Mouse (Mus musculus): ENCODE data around the gene 2510039O18Rik. TPM values are rescaled to one million over a fixed set of nuclear protein-coding genes. Genes with fewer than 3 reads are reported as not detected.
A peak's percentile ranks its signal among the peaks of the same experiment; 100 is the strongest.

The 2510039O18Rik gene
- polyA plus RNA-seq, 1 experiment from 2014 or later, result 12.8 TPM

DNA sequence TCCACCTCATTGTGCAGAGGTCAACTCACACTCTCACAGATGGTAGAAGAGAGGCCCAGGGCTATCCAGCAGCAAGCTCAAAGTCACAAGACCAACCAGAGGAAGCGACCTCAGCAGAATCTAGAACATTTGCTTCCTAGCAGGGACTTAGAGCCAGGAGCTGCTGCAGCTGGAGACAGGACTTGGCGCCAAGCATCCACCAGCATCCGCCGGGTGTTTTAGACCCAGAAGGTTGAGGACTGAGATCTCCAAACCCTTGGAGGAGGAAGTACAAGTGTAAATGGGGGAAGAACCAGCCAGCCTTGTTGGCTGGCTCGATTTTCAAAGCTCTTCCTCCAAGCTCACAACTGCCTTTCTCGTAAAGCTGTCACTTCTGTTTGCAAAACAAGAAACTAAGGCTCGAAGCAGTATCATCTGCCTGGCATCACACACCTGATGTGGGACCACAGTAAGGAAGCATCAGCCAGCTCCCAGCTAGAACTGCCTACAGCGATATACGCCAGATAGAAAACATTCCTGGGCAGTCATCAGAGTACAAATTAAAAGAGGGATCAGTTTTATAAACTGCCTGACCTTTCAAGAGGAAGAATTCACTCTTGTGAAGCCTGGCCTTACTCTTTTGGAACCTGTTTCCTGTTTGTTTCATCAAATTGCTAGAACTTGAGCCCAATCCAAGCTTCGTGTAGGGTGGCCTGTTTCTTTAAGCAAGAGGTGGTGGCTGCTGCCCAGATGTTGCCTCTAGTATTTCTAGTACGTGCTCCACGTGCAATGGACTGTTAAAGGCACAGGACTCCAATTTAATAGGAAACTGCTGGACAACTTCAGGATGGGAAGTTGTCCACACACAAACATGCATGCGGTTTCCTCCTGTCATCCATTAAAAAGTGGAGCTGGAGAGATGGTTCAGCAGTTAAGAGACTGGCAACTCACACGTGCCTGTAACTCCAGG is 2.3 kb upstream of the 2510039O18Rik start:
- no peak overlapping the region for H3K9ac ChIP-seq
- no peak overlapping the region for H3K4me3 ChIP-seq
- WGBS, result 79% methylated on average over 14 of the region's 14 CpGs
- no peak overlapping the region for H3K27ac ChIP-seq
- 0 out of 2 replicates have a peak, but pooled peaks cover under 1% of the 10 kb centered on the region for H3K36me3 ChIP-seq (replicated peaks)
- H3K4me2 ChIP-seq, result no peak overlapping the region
- no peak for ATAC-seq (replicated peaks)
- no peaks in the 10 kb centered on the region for H3K27me3 ChIP-seq (replicated peaks)
- H3K4me1 ChIP-seq, result peaks cover 38% of the 10 kb centered on the region
- no peaks in the 10 kb centered on the region for H3K9me3 ChIP-seq

DNA sequence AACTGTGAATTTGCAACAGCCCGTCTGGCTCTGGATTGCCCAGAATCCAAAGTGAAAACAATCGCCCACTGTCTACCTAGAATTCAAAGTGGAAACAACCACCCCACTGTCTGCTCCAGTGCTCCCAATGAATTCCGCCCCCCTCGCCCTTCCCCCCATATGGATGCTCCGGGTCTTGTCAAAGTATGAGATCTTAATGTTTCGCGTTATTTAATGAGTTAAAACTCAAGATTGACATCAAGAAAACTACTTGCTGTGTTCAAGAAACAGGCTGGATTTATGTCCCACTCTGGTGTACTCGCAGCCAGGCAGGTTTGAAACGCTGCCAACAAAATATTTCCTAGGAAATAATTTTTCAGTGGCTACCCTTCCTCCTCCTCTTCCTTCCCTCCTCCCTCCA is 584 bp upstream of the 2510039O18Rik start:
- 42% methylated on average over 9 of the region's 9 CpGs for WGBS
- Histone ChIP-seq H3K4me2 (peak overlapping the region; percentile 97), H3K9me3 (no peaks in the 10 kb centered on the region), H3K27ac (peak overlapping the region; percentile 77), H3K36me3 (replicated peaks) (peaks cover 16% of the 10 kb centered on the region), H3K4me1 (peaks cover 40% of the 10 kb centered on the region), H3K9ac (no peak overlapping the region), H3K4me3 (peak overlapping the region; percentile 72), H3K27me3 (replicated peaks) (no peaks in the 10 kb centered on the region)
- peak; percentile 10 for ATAC-seq (replicated peaks)

DNA sequence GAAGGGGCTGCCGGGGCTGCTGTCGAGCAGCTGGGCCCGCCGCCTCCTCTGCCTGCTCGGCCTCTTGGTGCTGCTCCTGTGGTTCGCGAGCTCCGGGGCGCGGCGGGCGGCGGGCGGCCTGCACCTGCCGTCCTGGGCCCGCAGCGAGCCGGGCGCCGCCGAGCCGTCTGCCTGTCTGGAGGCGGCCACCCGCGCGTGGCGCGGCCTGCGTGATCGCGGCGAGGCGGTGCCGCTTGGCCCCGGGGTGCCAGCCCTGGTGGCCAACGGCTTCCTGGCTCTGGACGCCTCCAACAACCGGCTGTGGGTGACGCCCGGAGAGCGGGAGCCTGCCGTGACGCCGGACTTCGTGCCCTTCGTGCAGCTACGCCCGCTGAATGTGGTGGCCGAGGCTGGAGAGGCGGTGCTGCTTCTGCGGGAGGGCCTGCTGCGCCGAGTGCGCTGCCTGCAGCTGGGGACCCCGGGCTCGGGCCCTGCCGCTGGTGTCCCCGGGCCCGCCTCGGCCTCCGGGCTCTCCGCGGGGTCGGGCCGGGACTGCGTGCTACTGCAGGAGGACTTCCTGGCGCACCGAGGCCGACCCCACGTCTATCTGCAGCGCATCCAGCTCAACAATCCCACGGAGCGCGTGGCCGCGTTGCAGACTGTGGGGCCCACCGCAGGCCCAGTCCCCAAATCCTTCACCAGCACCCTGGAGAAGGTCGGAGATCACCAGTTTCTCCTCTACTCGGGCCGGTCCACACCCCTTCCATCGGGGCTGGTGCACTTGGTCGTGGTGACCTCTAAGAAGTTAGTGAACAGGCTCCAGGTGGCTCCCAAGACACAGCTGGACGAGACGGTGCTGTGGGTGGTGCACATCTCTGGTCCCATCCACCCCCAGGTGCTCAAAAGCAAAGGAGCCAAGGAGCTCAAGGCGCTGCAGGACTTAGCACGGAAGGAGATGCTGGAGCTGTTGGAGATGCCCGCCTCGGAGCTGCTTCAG is 638 bp downstream of the 2510039O18Rik start:
- H3K27me3 ChIP-seq (replicated peaks), result no peaks in the 10 kb centered on the region
- peak; percentile 64 for ATAC-seq (replicated peaks)
- H3K4me2 ChIP-seq, result peak overlapping the region; percentile 97
- H3K4me1 ChIP-seq, result peaks cover 39% of the 10 kb centered on the region
- H3K9ac ChIP-seq, result peak overlapping the region; percentile 79
- H3K9me3 ChIP-seq, result no peaks in the 10 kb centered on the region
- peak overlapping the region; percentile 72 for H3K4me3 ChIP-seq
- H3K36me3 ChIP-seq (replicated peaks), result peaks cover 26% of the 10 kb centered on the region
- peak overlapping the region; percentile 77; the same call in 1 of the 2 replicates for H3K27ac ChIP-seq
- WGBS, result 7% methylated on average over 80 of the region's 88 CpGs

DNA sequence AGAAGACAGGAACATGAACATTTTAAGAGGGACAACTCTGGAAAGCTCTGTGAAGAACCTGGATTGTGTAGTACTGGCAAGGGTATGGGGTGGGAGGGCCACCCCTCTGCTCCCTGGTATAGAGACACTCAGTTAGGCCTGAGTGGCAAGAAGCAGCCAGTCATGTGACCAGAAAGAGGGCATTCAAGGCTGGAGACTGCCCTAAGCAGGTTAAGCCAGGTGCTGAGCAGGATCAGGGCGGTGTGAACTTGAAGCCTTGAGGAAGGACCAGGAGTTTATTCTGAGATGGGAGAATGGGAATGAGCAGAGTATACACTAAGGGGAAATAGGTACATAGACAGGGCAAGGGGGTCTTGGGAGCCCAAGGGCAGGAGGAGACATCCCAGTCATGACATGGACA is 2.3 kb downstream of the 2510039O18Rik start:
- Histone ChIP-seq H3K27ac (no peak overlapping the region), H3K9ac (no peak overlapping the region), H3K36me3 (replicated peaks) (peaks cover 34% of the 10 kb centered on the region), H3K4me1 (peaks cover 33% of the 10 kb centered on the region), H3K9me3 (no peaks in the 10 kb centered on the region), H3K4me3 (no peak overlapping the region), H3K4me2 (peak overlapping the region; percentile 97; the same call in 1 of the 2 replicates), H3K27me3 (replicated peaks) (no peaks in the 10 kb centered on the region)
- WGBS, result 97% methylated on average over 1 of the region's 1 CpGs
- no peak for ATAC-seq (replicated peaks)

DNA sequence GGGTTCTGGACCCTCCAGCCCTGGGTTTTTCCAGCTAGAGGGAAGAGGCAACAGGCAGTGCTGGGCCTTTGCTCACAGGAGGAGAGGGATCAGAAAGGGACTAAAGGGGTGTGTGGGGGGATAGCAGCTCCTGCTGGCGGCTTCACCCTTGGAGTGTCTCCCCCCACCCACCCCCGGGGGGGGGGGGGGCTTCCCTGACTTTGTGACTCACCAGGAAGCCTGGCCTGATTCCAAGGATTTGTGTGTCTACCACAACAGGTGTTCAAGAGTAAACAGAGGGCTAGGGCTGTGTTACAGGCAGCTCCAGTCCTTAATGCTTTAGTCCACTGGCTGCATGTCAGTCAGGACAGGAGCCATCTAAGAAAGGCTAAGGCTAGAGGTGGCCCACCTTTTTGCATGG is 6.8 kb downstream of the 2510039O18Rik start:
- Histone ChIP-seq H3K9ac (no peak overlapping the region), H3K9me3 (no peaks in the 10 kb centered on the region), H3K4me2 (no peak overlapping the region), H3K4me3 (no peak overlapping the region), H3K4me1 (peaks cover 15% of the 10 kb centered on the region), H3K36me3 (replicated peaks) (peaks cover 38% of the 10 kb centered on the region), H3K27ac (no peak overlapping the region), H3K27me3 (replicated peaks) (no peaks in the 10 kb centered on the region)
- ATAC-seq (replicated peaks), result no peak
- 66% methylated on average over 2 of the region's 2 CpGs for WGBS

DNA sequence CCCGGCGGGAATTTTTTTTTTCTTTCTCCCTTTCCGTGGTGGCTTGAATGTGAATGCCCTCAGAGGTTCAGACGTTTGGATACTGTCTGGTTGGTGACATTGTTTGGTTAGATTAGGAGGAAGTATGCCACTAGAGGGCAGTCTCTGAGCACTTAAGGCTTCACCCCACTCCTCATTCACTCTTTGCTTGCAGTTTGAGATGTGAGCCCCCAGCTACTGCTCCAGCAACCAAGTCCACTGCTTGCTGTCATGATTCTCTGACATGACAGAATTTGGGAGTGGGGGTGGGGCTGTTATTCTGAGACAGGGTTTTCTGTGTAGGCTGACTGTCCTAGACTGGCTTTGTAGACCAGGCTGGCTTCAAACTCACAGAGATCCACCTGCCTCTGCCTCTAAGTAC is 12.9 kb downstream of the 2510039O18Rik start:
- H3K4me1 ChIP-seq, result no peaks in the 10 kb centered on the region
- no peaks in the 10 kb centered on the region for H3K27me3 ChIP-seq (replicated peaks)
- H3K4me2 ChIP-seq, result no peak overlapping the region
- H3K9me3 ChIP-seq, result no peaks in the 10 kb centered on the region
- 0 out of 2 replicates have a peak, but pooled peaks cover under 1% of the 10 kb centered on the region for H3K36me3 ChIP-seq (replicated peaks)
- H3K27ac ChIP-seq, result no peak overlapping the region
- ATAC-seq (replicated peaks), result no peak; the same call in 1 of the 2 replicates
- no peak overlapping the region for H3K4me3 ChIP-seq
- 4% methylated on average over 4 of the region's 4 CpGs for WGBS
- no peak overlapping the region for H3K9ac ChIP-seq

DNA sequence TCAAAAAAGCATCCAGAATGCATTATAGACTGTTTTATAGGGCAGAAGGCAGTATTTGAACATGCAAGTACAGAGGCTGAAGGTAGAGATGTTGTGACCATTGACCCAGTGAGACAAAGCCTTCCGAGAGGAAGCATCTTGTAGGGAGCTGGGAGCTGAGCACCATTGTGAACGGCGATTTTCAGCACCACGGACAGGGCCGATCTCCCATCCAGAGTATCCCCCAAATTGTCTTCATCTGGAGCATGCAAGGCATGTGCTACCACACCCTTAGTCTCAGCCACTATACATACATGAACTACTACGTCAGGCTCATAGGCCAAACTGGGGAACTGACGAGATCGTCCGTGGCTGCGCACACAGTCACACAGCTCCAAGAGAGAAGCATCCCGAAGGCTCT is 16.4 kb downstream of the 2510039O18Rik start:
- no peak overlapping the region for H3K9ac ChIP-seq
- no peaks in the 10 kb centered on the region for H3K4me1 ChIP-seq
- WGBS, result 49% methylated on average over 11 of the region's 11 CpGs
- H3K27ac ChIP-seq, result no peak overlapping the region
- H3K4me2 ChIP-seq, result no peak overlapping the region
- ATAC-seq (replicated peaks), result no peak
- no peaks in the 10 kb centered on the region for H3K9me3 ChIP-seq
- no peak overlapping the region for H3K4me3 ChIP-seq
- no peaks in the 10 kb centered on the region for H3K36me3 ChIP-seq (replicated peaks)
- no peaks in the 10 kb centered on the region for H3K27me3 ChIP-seq (replicated peaks)

DNA sequence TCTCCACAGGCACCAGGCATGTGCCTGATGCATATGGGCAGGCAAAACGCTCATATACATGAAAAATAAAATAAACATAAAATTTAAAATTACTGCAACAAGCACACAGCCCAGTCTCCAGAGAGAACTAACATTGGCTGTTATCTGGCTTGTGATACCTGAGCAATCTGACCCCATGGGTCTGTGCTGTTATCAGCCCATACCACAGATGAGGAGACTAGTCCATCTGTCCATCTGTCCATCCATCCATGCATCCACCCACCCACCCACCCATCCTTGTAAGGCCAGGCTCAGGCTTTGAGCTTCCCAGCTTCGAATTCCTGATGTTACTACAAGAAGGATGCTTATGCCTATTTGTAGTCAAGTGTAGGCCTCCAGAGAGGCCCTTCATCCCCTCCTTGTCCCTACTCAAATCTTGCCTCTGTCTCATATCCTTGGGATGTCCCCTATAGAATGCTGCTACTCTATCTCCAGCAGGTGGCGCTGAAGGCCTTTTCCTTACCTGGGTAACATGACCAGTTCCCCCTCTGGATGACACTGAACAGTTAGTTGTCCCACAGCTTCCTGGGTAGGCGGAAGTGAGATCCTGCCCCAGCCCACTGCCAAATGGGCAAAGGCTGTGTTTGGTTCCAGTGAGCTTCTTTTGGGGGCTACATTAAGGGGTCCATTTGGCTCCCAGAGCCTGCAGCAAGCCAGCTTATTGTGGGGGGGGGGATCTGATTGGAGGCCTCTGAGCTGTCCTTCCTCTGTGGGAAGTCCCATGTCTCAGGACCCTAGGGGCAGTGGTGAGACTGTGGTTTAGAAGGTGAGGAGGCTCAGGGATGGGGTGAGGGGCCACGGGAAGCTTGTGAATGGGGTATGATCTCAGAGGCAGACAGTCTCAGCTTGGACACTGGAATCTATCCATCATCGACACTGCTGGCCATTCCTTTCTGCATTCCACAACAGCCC is 19.5 kb downstream of the 2510039O18Rik start:
- Histone ChIP-seq H3K36me3 (replicated peaks) (no peaks in the 10 kb centered on the region), H3K4me3 (no peak overlapping the region), H3K4me1 (no peaks in the 10 kb centered on the region), H3K9me3 (no peaks in the 10 kb centered on the region), H3K27me3 (replicated peaks) (no peaks in the 10 kb centered on the region), H3K27ac (no peak overlapping the region), H3K9ac (no peak overlapping the region), H3K4me2 (no peak overlapping the region)
- WGBS, result 48% methylated on average over 6 of the region's 6 CpGs
- ATAC-seq (replicated peaks), result peak; percentile 73

DNA sequence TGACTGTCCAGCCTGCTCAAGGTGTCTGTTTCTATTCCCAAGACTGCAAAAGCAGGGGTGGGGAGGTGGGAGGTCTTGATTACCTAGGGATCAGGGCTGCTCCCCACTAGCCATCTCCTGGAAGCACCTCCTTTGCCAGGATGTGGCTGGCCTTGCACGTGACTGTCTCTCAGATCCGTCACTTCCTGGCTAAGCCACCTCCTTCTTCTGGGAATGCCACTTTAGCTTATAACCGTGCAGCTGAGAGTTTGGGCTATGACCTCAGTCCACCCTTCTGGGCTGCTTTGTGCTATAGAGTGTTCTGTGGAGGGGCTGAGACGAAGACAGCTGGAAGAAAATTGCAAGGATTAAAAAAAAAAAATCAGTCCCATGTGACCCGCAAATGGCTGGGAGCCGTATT is 22.1 kb downstream of the 2510039O18Rik start:
- Histone ChIP-seq H3K9ac (no peak overlapping the region), H3K4me2 (no peak overlapping the region), H3K27ac (no peak overlapping the region), H3K9me3 (no peaks in the 10 kb centered on the region), H3K4me3 (no peak overlapping the region), H3K36me3 (replicated peaks) (no peaks in the 10 kb centered on the region), H3K27me3 (replicated peaks) (0 out of 2 replicates have a peak, but pooled peaks cover 3% of the 10 kb centered on the region), H3K4me1 (no peaks in the 10 kb centered on the region)
- ATAC-seq (replicated peaks), result no peak
- WGBS, result 55% methylated on average over 6 of the region's 6 CpGs

DNA sequence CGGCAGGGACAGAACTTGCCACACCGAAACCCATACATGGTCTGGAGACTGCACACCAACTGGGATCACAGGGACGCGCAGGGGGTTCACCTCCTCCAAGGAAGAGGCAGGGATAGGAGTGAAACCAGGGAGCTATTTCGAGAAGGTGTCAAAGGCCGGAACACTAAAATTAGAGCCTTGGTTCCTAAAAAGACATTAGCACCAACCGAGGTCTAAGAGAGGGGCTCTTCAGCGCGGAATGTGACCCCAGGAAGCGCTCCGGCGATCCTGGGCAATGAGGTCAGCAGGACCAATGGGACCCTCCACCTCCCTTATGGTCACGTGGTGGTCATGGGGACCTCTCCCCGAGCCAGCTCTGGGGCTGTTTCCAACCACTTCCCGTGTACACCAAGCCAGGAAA is 22.9 kb downstream of the 2510039O18Rik start:
- H3K9me3 ChIP-seq, result no peaks in the 10 kb centered on the region
- 88% methylated on average over 15 of the region's 15 CpGs for WGBS
- no peak overlapping the region for H3K4me2 ChIP-seq
- H3K36me3 ChIP-seq (replicated peaks), result no peaks in the 10 kb centered on the region
- H3K27ac ChIP-seq, result no peak overlapping the region
- H3K9ac ChIP-seq, result no peak overlapping the region
- no peak for ATAC-seq (replicated peaks)
- 0 out of 2 replicates have a peak, but pooled peaks cover 3% of the 10 kb centered on the region for H3K27me3 ChIP-seq (replicated peaks)
- H3K4me1 ChIP-seq, result no peaks in the 10 kb centered on the region
- H3K4me3 ChIP-seq, result no peak overlapping the region

DNA sequence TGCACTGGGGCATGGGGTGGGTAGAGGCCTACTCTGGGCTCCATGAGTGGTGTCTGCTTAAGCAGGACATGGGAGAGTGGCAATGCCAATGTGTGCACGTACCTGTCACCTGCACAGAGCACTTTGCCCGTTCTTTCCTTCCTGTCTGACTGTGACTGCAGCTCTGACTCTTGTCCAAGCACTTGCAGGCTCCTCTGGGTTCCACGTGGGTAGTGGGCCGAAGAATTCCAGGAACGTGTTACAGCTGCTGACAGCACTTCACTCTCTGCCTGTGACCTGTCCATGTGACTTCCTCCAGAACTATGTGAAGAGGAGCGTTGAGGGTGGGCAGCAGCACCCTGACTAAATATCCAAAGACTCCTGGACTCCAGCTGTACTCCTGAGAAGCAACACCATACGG is 25.0 kb downstream of the 2510039O18Rik start:
- Histone ChIP-seq H3K4me3 (no peak overlapping the region), H3K4me1 (no peaks in the 10 kb centered on the region), H3K36me3 (replicated peaks) (no peaks in the 10 kb centered on the region), H3K9ac (no peak overlapping the region), H3K9me3 (no peaks in the 10 kb centered on the region), H3K27ac (no peak overlapping the region), H3K4me2 (no peak overlapping the region), H3K27me3 (replicated peaks) (0 out of 2 replicates have a peak, but pooled peaks cover 3% of the 10 kb centered on the region)
- WGBS, result 80% methylated on average over 7 of the region's 7 CpGs
- no peak for ATAC-seq (replicated peaks)

Measured in midbrain, embryonic 15.5 days (tissue).